Mouse (Mus musculus): Measurements from ENCODE around the gene Tulp1.

Gene Tulp1

GRCm38 (mm10) chr17:28323786-28324185, 41.2 kb downstream of the Tulp1 start:
- TF ChIP-seq POU5F1 (IDR thresholded peaks at IDR 0.05; ENCODE audit: borderline replicate concordance, low read length) = no peak
- TF ChIP-seq NANOG (IDR thresholded peaks at IDR 0.05; ENCODE audit: borderline replicate concordance, low read length) = no peak
- no peak for TF ChIP-seq CTCF (conservative IDR thresholded peaks at IDR 0.05; ENCODE audit: low read length)
- no peaks in the 10 kb centered on the region for H3K27me3 ChIP-seq (ENCODE audit: insufficient read depth, low read length)
- H3K9me3 ChIP-seq (ENCODE audit: low read length) = peaks cover 7% of the 10 kb centered on the region; the same call in 1 of the 2 replicates
- peaks cover 83% of the 10 kb centered on the region for H3K36me3 ChIP-seq (ENCODE audit: insufficient read depth, low read length)
- H3K4me1 ChIP-seq (replicated peaks; ENCODE audit: low read depth, low read length) = peaks cover 39% of the 10 kb centered on the region
- no peak overlapping the region for H3K4me3 ChIP-seq (replicated peaks; ENCODE audit: low read length)

GRCm38 (mm10) chr17:28321700-28322099, 43.3 kb downstream of the Tulp1 start:
- Histone ChIP-seq H3K36me3 (ENCODE audit: insufficient read depth, low read length) (peaks cover 96% of the 10 kb centered on the region), H3K27me3 (ENCODE audit: insufficient read depth, low read length) (no peaks in the 10 kb centered on the region), H3K4me3 (replicated peaks; ENCODE audit: low read length) (no peak overlapping the region), H3K9me3 (ENCODE audit: low read length) (peaks cover 7% of the 10 kb centered on the region; the same call in 1 of the 2 replicates), H3K4me1 (replicated peaks; ENCODE audit: low read depth, low read length) (peaks cover 33% of the 10 kb centered on the region)
- TF ChIP-seq POU5F1 (IDR thresholded peaks at IDR 0.05; ENCODE audit: borderline replicate concordance, low read length) = no peak
- TF ChIP-seq NANOG (IDR thresholded peaks at IDR 0.05; ENCODE audit: borderline replicate concordance, low read length) = no peak
- no peak for TF ChIP-seq CTCF (conservative IDR thresholded peaks at IDR 0.05; ENCODE audit: low read length)

GRCm38 (mm10) chr17:28317725-28318124, 47.3 kb downstream of the Tulp1 start:
- no peak for TF ChIP-seq NANOG (IDR thresholded peaks at IDR 0.05; ENCODE audit: borderline replicate concordance, low read length)
- TF ChIP-seq POU5F1 (IDR thresholded peaks at IDR 0.05; ENCODE audit: borderline replicate concordance, low read length) = no peak
- TF ChIP-seq CTCF (conservative IDR thresholded peaks at IDR 0.05; ENCODE audit: low read length) = no peak
- Histone ChIP-seq H3K4me1 (replicated peaks; ENCODE audit: low read depth, low read length) (peaks cover 39% of the 10 kb centered on the region), H3K4me3 (replicated peaks; ENCODE audit: low read length) (no peak overlapping the region), H3K27me3 (ENCODE audit: insufficient read depth, low read length) (no peaks in the 10 kb centered on the region), H3K9me3 (ENCODE audit: low read length) (no peaks in the 10 kb centered on the region), H3K36me3 (ENCODE audit: insufficient read depth, low read length) (peaks cover 75% of the 10 kb centered on the region)

- TF ChIP-seq NANOG (IDR thresholded peaks at IDR 0.05; ENCODE audit: borderline replicate concordance, low read length) (no peak), CTCF (conservative IDR thresholded peaks at IDR 0.05; ENCODE audit: low read length) (no peak)
- Histone ChIP-seq H3K36me3 (ENCODE audit: insufficient read depth, low read length) (peaks cover 69% of the 10 kb centered on the region), H3K4me1 (replicated peaks; ENCODE audit: low read depth, low read length) (peaks cover 43% of the 10 kb centered on the region), H3K9me3 (ENCODE audit: low read length) (no peaks in the 10 kb centered on the region), H3K27me3 (ENCODE audit: insufficient read depth, low read length) (no peaks in the 10 kb centered on the region), H3K4me3 (replicated peaks; ENCODE audit: low read length) (peak overlapping the region; percentile 20; the same call in 1 of the 2 replicates)
Measured at GRCm38 (mm10) chr17:28317091-28317490, 47.9 kb downstream of the Tulp1 start.

- Histone ChIP-seq H3K4me3 (replicated peaks; ENCODE audit: low read length) (peak overlapping the region; percentile 20; the same call in 1 of the 2 replicates), H3K9me3 (ENCODE audit: low read length) (no peaks in the 10 kb centered on the region), H3K36me3 (ENCODE audit: insufficient read depth, low read length) (peaks cover 62% of the 10 kb centered on the region), H3K27me3 (ENCODE audit: insufficient read depth, low read length) (no peaks in the 10 kb centered on the region), H3K4me1 (replicated peaks; ENCODE audit: low read depth, low read length) (peaks cover 44% of the 10 kb centered on the region)
- TF ChIP-seq POU5F1 (IDR thresholded peaks at IDR 0.05; ENCODE audit: borderline replicate concordance, low read length) = no peak
- no peak for TF ChIP-seq NANOG (IDR thresholded peaks at IDR 0.05; ENCODE audit: borderline replicate concordance, low read length)
- peak; percentile 54 for TF ChIP-seq CTCF (conservative IDR thresholded peaks at IDR 0.05; ENCODE audit: low read length)
Measured at GRCm38 (mm10) chr17:28316476-28316875, 48.5 kb downstream of the Tulp1 start.

- Histone ChIP-seq H3K4me3 (replicated peaks; ENCODE audit: low read length) (peak overlapping the region; percentile 35), H3K4me1 (replicated peaks; ENCODE audit: low read depth, low read length) (peaks cover 44% of the 10 kb centered on the region), H3K9me3 (ENCODE audit: low read length) (no peaks in the 10 kb centered on the region), H3K36me3 (ENCODE audit: insufficient read depth, low read length) (peaks cover 55% of the 10 kb centered on the region), H3K27me3 (ENCODE audit: insufficient read depth, low read length) (no peaks in the 10 kb centered on the region)
- TF ChIP-seq POU5F1 (IDR thresholded peaks at IDR 0.05; ENCODE audit: borderline replicate concordance, low read length) (no peak), NANOG (IDR thresholded peaks at IDR 0.05; ENCODE audit: borderline replicate concordance, low read length) (no peak), CTCF (conservative IDR thresholded peaks at IDR 0.05; ENCODE audit: low read length) (no peak)
Measured at GRCm38 (mm10) chr17:28315611-28316160, 49.3 kb downstream of the Tulp1 start.

GRCm38 (mm10) chr17:28313880-28314225, 51.2 kb downstream of the Tulp1 start:
- no peak for TF ChIP-seq POU5F1 (IDR thresholded peaks at IDR 0.05; ENCODE audit: borderline replicate concordance, low read length)
- TF ChIP-seq NANOG (IDR thresholded peaks at IDR 0.05; ENCODE audit: borderline replicate concordance, low read length) = no peak
- TF ChIP-seq CTCF (conservative IDR thresholded peaks at IDR 0.05; ENCODE audit: low read length) = no peak
- no peaks in the 10 kb centered on the region for H3K27me3 ChIP-seq (ENCODE audit: insufficient read depth, low read length)
- peaks cover 38% of the 10 kb centered on the region for H3K36me3 ChIP-seq (ENCODE audit: insufficient read depth, low read length)
- peak overlapping the region; percentile 96 for H3K4me3 ChIP-seq (replicated peaks; ENCODE audit: low read length)
- peaks cover 44% of the 10 kb centered on the region for H3K4me1 ChIP-seq (replicated peaks; ENCODE audit: low read depth, low read length)
- no peaks in the 10 kb centered on the region for H3K9me3 ChIP-seq (ENCODE audit: low read length)

GRCm38 (mm10) chr17:28313212-28313879, 51.7 kb downstream of the Tulp1 start, which contains the start of gene Fance:
Gene Fance, plus strand, starts transcription at chr17:28313519.
- H3K27me3 ChIP-seq (ENCODE audit: insufficient read depth, low read length) = no peaks in the 10 kb centered on the region
- peaks cover 33% of the 10 kb centered on the region for H3K36me3 ChIP-seq (ENCODE audit: insufficient read depth, low read length)
- H3K9me3 ChIP-seq (ENCODE audit: low read length) = no peaks in the 10 kb centered on the region
- H3K4me3 ChIP-seq (replicated peaks; ENCODE audit: low read length) = peak within 1 kb of the TSS; percentile 96
- peaks cover 48% of the 10 kb centered on the region for H3K4me1 ChIP-seq (replicated peaks; ENCODE audit: low read depth, low read length)
- TF ChIP-seq NANOG (IDR thresholded peaks at IDR 0.05; ENCODE audit: borderline replicate concordance, low read length) (no peak), POU5F1 (IDR thresholded peaks at IDR 0.05; ENCODE audit: borderline replicate concordance, low read length) (no peak), CTCF (conservative IDR thresholded peaks at IDR 0.05; ENCODE audit: low read length) (no peak)
